Mouse (Mus musculus): ENCODE measurements around the gene Tcea2.

Gene Tcea2

DNA sequence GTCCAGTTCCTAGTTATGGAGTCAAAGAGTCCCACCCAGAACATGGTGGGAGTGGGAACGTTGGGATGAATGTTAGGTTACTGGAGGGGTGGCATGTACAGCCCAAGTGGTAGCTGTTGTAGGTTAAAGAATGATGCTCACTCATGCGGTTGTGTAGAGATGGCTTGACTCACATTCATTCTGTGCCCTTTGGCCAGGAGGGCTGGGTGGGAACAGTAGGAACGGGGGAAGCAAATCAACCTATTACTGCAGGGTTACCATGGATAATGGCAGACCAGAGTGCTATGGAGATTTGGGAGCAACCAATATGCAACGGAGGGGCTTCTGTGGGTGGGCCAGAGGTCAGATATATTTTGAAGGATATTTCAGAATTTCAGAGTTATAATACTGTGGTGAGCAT lies 5.2 kb upstream of the Tcea2 start:
- no peak for DNase-seq (ENCODE audit: low read depth, low spot score)

DNA sequence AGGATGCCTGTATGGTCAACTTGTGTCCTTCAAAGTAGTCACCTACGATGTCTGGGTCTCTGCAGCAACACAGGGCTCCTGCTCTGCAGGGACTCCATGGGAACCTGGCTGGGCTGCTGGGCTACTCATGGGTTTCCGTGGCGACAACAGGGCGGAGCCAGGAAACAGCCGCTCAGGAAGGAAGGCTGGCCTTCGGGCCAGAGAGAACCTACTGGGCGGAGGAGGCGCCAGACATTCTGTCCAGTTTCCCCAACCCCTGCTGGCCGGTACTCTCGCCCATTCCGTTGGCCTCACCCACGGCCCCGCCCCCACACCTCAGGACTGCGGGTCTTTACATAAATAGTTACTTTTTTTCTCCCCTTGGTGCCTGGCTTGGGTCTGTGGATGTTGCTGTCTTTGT lies 4.7 kb upstream of the Tcea2 start:
- peak; percentile 58 for DNase-seq (ENCODE audit: low read depth, low spot score)

DNA sequence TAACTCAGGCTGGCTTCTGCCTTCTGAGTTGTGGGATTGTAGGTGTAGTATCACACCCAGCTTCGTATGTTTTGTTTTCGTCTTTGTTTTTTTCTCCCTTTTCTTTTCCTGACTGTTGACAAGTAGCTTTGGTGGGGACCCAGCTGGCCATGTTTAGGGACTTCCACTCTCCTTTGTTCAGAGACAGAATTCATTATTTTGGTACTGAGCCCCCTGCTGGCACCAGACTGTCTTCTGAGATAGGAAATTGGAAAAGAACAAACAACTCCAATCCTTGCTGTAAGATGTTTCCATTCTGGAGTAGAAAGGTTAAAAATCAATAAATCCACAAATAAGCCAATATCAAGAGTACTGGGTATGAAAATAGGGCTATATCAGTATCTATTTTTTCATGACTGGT lies 3.7 kb upstream of the Tcea2 start:
- no peak for DNase-seq (ENCODE audit: low read depth, low spot score)

- peak; percentile 27 for DNase-seq (ENCODE audit: low read depth, low spot score)
Observed at GRCm38 (mm10) chr2:181677096-181677754, 2.9 kb upstream of the Tcea2 start.

DNA sequence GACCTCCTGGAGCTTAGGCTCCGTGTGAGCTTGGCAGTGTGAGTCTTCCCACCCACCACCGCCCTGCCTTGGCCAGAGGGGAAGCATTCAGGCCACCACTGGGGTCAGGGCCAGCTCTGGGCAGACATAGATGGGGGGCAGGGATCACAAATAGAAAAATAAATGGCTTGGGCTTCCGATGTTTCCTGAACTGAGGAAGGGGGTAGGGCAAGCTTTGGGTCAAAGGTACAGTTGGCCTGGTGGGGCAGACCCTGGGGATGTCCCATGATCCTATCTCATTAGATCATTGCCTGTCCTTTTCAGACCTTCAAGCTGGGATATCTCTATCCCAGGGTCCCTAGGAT lies 2.4 kb upstream of the Tcea2 start:
- no peak for DNase-seq (ENCODE audit: low read depth, low spot score)

GRCm38 (mm10) chr2:181678780-181679179 lies 1.3 kb upstream of the Tcea2 start:
- peak; percentile 93 for DNase-seq (ENCODE audit: low read depth, low spot score)

DNA sequence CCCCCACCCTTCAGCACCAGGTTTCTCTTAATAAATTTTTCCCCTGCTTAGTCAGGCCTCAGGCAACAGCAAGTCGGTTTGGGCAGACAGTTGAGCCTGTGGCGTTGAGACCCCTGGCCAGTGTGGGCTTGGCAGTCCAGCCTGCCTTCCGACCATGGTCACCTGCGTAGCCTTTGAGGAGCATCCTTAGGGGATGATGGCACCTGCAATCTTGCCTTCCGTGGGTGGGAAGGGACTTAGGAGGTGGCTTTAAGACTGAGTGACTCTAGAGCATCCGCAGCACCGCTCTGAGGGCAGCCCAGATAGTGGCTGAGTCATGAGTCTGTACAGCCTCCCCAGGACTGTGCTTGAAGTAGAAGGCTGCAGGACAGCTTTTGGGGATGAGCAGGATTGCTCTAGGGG lies 607 bp downstream of the Tcea2 start:
- DNase-seq (ENCODE audit: low read depth, low spot score): no peak

DNA sequence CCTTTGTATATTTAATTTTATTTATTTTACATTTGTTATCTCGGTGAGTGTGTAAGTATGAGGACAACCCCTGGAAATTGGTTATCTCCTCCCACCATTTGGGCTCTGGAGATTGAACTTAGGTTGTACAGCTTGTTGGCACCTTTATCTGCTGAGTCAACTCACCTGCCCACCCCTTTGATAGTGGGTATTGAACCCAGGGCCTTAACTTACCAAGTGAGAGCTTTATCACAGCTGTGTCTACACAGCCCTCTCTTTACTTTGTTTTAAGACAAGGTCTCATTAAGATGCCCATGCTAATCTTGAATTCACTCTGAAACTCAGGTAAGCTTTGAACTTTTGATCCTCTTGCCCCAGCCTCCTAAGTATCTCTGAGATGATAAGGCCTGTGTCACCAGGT lies 1.9 kb downstream of the Tcea2 start:
- DNase-seq (ENCODE audit: low read depth, low spot score): no peak

DNA sequence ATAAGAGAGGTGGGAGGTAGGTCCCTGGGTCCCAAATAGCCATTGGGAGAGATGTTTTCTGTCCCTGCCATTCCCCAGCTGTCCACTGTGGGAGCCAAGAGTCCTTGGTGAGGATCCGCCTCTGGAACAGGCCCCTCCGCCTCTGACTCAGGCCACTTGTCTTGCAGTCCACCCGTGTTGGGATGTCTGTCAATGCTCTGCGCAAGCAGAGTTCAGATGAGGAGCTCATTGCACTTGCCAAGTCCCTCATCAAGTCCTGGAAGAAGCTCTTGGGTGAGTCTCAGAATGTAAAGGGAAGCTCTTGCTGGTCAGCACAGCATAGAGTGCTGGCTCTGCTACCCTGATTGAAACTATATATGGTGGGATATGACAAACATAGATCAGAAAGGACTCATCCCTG lies 3.3 kb downstream of the Tcea2 start:
- no peak for DNase-seq (ENCODE audit: low read depth, low spot score)

DNA sequence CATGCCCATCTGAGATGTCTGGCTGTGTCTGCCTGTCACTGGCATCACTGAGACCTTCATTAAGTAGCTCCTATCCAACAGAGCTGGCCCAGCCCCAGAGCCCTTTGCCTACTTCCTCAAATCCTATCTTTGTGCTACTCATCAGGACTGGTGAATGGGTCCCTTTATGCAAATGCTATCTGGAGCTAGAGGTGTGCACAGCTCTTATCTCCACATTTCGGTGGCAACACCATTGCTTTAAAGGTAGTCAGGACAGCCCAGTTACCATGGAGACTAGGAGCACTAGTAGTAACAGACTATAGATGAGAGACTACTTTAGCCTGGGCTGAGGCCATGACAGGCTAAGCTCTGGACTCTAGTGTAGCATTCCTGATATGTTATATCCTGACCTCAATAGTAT lies 4.6 kb downstream of the Tcea2 start:
- DNase-seq (ENCODE audit: low read depth, low spot score): no peak

DNA sequence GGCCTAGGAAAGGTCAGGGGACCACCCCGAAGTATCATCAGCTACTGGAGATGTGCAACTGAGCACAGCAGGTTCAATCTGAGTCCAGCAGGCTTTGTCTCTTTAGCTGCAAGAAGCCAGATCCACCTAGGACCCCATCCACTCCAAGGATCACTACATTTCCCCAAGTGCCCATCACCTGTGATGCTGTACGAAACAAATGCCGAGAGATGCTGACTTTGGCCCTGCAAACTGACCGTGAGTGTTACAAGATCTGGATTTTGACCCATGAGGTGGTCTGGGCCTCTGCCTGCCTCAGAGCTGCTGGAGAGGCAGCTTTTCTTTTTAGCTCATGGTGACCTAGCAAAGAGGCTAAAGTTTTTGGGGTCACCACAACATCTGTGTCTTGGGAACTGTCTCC lies 5.6 kb downstream of the Tcea2 start:
- DNase-seq (ENCODE audit: low read depth, low spot score): no peak

GRCm38 (mm10) chr2:181687586-181687985 lies 7.5 kb downstream of the Tcea2 start:
- no peak for DNase-seq (ENCODE audit: low read depth, low spot score)

- no peak for DNase-seq (ENCODE audit: low read depth, low spot score)
Observed at GRCm38 (mm10) chr2:181689466-181690160, 9.5 kb downstream of the Tcea2 start.

DNA sequence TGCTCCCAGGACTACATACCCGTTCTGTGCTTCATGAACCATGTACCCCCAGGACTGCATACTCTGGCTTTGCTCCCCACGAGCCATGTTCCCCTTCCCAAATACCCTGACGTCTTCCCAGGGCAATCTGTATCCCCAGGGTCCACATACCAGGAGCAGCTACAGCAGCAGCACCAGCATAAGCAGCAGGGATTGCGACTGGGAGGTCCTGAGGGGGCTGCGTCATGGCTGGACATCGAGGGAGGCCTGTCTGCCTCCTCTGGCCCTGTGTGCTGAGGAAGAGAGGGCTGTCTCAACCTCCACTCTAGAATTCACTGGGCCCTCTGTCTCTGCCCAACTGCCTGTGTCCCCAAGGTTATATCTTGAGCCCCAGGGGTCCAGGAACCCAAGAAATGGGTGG lies 11.0 kb downstream of the Tcea2 start:
- no peak for DNase-seq (ENCODE audit: low read depth, low spot score)

- DNase-seq (ENCODE audit: low read depth, low spot score): no peak
Observed at GRCm38 (mm10) chr2:181691571-181691970, 11.5 kb downstream of the Tcea2 start.

DNA sequence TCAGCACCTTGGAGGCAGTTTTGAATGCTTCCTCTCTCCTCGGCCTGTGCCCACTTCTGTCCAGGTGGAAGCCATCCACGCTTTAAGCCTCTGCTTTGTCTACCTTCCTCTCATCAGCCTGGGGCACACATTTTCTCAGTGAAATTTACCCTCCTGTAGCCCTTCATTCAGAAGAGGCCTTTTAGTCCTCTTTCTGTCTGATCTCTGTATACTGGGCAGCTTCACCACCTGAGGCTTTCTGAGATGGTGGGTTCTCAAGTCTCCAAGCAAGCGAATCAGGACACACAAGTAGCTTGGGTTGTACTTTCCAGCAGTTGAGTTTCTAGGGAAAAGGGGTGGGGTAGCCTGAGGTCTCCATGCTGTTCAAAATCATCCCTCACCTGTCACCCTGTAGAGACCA lies 12.2 kb downstream of the Tcea2 start:
- no peak for DNase-seq (ENCODE audit: low read depth, low spot score)

GRCm38 (mm10) chr2:181693339-181694280 lies 13.5 kb downstream of the Tcea2 start, which contains the start of gene Rgs19:
Rgs19 (minus strand) TSS chr2:181693977.
- DNase-seq (ENCODE audit: low read depth, low spot score): peak; percentile 81

GRCm38 (mm10) chr2:181694581-181694980 lies 14.5 kb downstream of the Tcea2 start:
- no peak for DNase-seq (ENCODE audit: low read depth, low spot score)

DNA sequence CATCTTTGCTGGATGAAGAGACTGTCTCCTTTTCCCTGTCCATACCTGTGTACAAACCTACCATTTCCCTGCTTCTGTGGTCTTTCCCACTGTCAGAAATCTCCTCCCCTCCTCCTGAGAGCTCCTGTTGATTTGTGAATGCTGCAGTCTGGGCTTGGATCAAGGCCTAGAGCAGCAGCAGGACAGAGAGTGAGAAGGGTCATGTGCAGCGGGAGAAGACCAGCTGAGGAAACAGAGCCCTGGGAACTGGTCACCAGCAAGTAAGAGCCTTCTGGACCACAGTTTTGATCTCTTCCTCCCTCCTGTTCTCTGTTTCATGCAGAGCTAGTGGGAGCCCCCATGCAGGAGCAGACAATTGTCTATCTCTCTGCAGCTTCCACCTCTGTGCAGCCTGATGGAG lies 15.7 kb downstream of the Tcea2 start:
- no peak for DNase-seq (ENCODE audit: low read depth, low spot score)

- DNase-seq (ENCODE audit: low read depth, low spot score): peak; percentile 68
Observed at GRCm38 (mm10) chr2:181696801-181697420, 16.8 kb downstream of the Tcea2 start.

DNA sequence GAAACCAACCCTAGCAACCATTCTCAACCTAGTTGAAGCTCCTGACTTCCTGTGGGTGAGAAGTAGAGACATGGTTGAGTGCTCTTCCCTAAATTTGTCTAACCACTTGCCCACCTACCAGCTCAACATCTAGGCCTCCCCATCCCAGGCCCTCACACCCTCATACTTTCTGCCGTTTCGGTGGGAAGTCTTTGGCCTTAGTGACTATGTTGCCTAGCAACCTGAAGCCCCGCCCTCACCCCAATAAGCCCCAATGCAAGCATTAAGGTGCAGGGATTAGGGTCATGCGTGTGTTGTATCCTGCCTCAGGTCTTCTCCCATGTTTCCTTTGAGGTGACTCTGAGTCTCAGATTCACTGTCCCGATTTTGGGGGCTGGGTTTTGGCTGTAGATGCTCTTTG lies 18.1 kb downstream of the Tcea2 start, which contains the start of gene Lkaaear1:
Lkaaear1 (minus strand) TSS at position 202 of the 400 bp plus-strand sequence.
- DNase-seq (ENCODE audit: low read depth, low spot score): no peak

GRCm38 (mm10) chr2:181706668-181707067 lies 26.6 kb downstream of the Tcea2 start:
- no peak for DNase-seq (ENCODE audit: low read depth, low spot score)
